Mouse (Mus musculus): ENCODE data around the gene Gjd3. TPM values are rescaled to one million over a fixed set of nuclear protein-coding genes. Genes with fewer than 3 reads are reported as not detected.
"Not testable (repeated sequence)": the region's sequence is repeated elsewhere in the genome, so short reads cannot be mapped to it uniquely, and the experiment has no call there.

The Gjd3 gene
- polyA plus RNA-seq, 1 experiment from 2014 or later, result 2.2 TPM

- not testable (repeated sequence) for H3K9me3 ChIP-seq (ENCODE audit: control insufficient read depth, low read length); ATAC-seq (ENCODE audit: low read depth); H3K4me2 ChIP-seq (ENCODE audit: low read depth, low read length); H3K4me3 ChIP-seq (ENCODE audit: low read depth, low read length); H3K27ac ChIP-seq (ENCODE audit: low read depth, low read length); H3K27me3 ChIP-seq (ENCODE audit: control insufficient read depth, insufficient read depth, low read length); H3K36me3 ChIP-seq (ENCODE audit: control insufficient read depth, insufficient read depth, low read length); H3K9ac ChIP-seq (replicated peaks; ENCODE audit: low read depth, low read length)
- 90% methylated on average over 2 of the region's 2 CpGs for WGBS
- peaks cover 68% of the 10 kb centered on the region for H3K4me1 ChIP-seq (ENCODE audit: control insufficient read depth, insufficient read depth, low read length)
Observed at GRCm38 (mm10) chr11:98933847-98934246, 49.0 kb downstream of the Gjd3 start.

- no peak overlapping the region for H3K4me3 ChIP-seq (ENCODE audit: low read depth, low read length)
- WGBS, result 43% methylated on average over 9 of the region's 9 CpGs
- H3K36me3 ChIP-seq (ENCODE audit: control insufficient read depth, insufficient read depth, low read length), result no peaks in the 10 kb centered on the region
- no peaks in the 10 kb centered on the region for H3K9me3 ChIP-seq (ENCODE audit: control insufficient read depth, low read length)
- H3K4me2 ChIP-seq (ENCODE audit: low read depth, low read length), result 0 out of 2 replicates have a peak overlapping the region, but pooled peaks have one; percentile 1
- H3K4me1 ChIP-seq (ENCODE audit: control insufficient read depth, insufficient read depth, low read length), result peaks cover 67% of the 10 kb centered on the region
- ATAC-seq (ENCODE audit: low read depth), result no peak
- H3K9ac ChIP-seq (replicated peaks; ENCODE audit: low read depth, low read length), result no peak overlapping the region
- H3K27me3 ChIP-seq (ENCODE audit: control insufficient read depth, insufficient read depth, low read length), result no peaks in the 10 kb centered on the region
- 0 out of 2 replicates have a peak overlapping the region, but pooled peaks have one; percentile 4 for H3K27ac ChIP-seq (ENCODE audit: low read depth, low read length)
Observed at GRCm38 (mm10) chr11:98933151-98933550, 49.7 kb downstream of the Gjd3 start.

- H3K4me1 ChIP-seq (ENCODE audit: control insufficient read depth, insufficient read depth, low read length), result peaks cover 66% of the 10 kb centered on the region
- ATAC-seq (ENCODE audit: low read depth), result peak; percentile 15; the same call in 1 of the 2 replicates
- H3K9me3 ChIP-seq (ENCODE audit: control insufficient read depth, low read length), result no peaks in the 10 kb centered on the region
- H3K4me3 ChIP-seq (ENCODE audit: low read depth, low read length), result no peak overlapping the region
- no peaks in the 10 kb centered on the region for H3K36me3 ChIP-seq (ENCODE audit: control insufficient read depth, insufficient read depth, low read length)
- no peak overlapping the region for H3K4me2 ChIP-seq (ENCODE audit: low read depth, low read length)
- WGBS, result 13% methylated on average over 19 of the region's 19 CpGs
- no peak overlapping the region for H3K9ac ChIP-seq (replicated peaks; ENCODE audit: low read depth, low read length)
- H3K27ac ChIP-seq (ENCODE audit: low read depth, low read length), result peak overlapping the region; percentile 0; the same call in 1 of the 2 replicates
- H3K27me3 ChIP-seq (ENCODE audit: control insufficient read depth, insufficient read depth, low read length), result no peaks in the 10 kb centered on the region
Observed at GRCm38 (mm10) chr11:98932293-98933091, 50.3 kb downstream of the Gjd3 start.

Other genes starting within 250 kb of the Gjd3 start
- gene Thra, start 242.4 kb downstream of the Gjd3 start, polyA plus RNA-seq (2014; fragmentation: Nextera tagmentation; extraction: Ambion mirVana), result 148 and 186 TPM in 2 replicates
- 3.8 and 3.9 TPM in 2 replicates for gene Nr1d1, start 207.7 kb downstream of the Gjd3 start, polyA plus RNA-seq (2014; fragmentation: Nextera tagmentation; extraction: Ambion mirVana)
- gene Msl1, start 187.5 kb downstream of the Gjd3 start, polyA plus RNA-seq (2014; fragmentation: Nextera tagmentation; extraction: Ambion mirVana), result 24.2 and 26.9 TPM in 2 replicates
- gene Casc3, start 178.1 kb downstream of the Gjd3 start, polyA plus RNA-seq (2014; fragmentation: Nextera tagmentation; extraction: Ambion mirVana), result 47.9 and 54.1 TPM in 2 replicates
- gene Rapgefl1, start 146.2 kb downstream of the Gjd3 start, polyA plus RNA-seq (2014; fragmentation: Nextera tagmentation; extraction: Ambion mirVana), result 13.9 and 18.6 TPM in 2 replicates
- 5.2 and 5.7 TPM in 2 replicates for gene Wipf2, start 119.4 kb downstream of the Gjd3 start, polyA plus RNA-seq (2014; fragmentation: Nextera tagmentation; extraction: Ambion mirVana)
- gene Cdc6, start 75.2 kb downstream of the Gjd3 start, polyA plus RNA-seq (2014; fragmentation: Nextera tagmentation; extraction: Ambion mirVana), result 2.1 and 2.8 TPM in 2 replicates
- gene Rara, start 55.2 kb downstream of the Gjd3 start, polyA plus RNA-seq (2014; fragmentation: Nextera tagmentation; extraction: Ambion mirVana), result 22.1 and 22.3 TPM in 2 replicates
- 18.3 and 24.8 TPM in 2 replicates for gene Top2a, start 41.2 kb upstream of the Gjd3 start, polyA plus RNA-seq (2014; fragmentation: Nextera tagmentation; extraction: Ambion mirVana)
- 53.7 and 132 TPM in 2 replicates for gene Igfbp4, start 58.2 kb upstream of the Gjd3 start, polyA plus RNA-seq (2014; fragmentation: Nextera tagmentation; extraction: Ambion mirVana)
- gene Tns4, start 106.3 kb upstream of the Gjd3 start, polyA plus RNA-seq (2014; fragmentation: Nextera tagmentation; extraction: Ambion mirVana), result 0.28 TPM in 1 of 2 replicates, not detected in the other
- not detected in 2 replicates for gene Ccr7, start 172.1 kb upstream of the Gjd3 start, polyA plus RNA-seq (2014; fragmentation: Nextera tagmentation; extraction: Ambion mirVana)
- gene Smarce1, start 248.0 kb upstream of the Gjd3 start, polyA plus RNA-seq (2014; fragmentation: Nextera tagmentation; extraction: Ambion mirVana), result 155 and 157 TPM in 2 replicates

Data from neural tube, embryonic 14.5 days (tissue).